Mouse (Mus musculus): ENCODE results near the gene Ugt2a2.
"Not testable (repeated sequence)": the region's sequence is repeated elsewhere in the genome, so short reads cannot be mapped to it uniquely, and the experiment has no call there.

Gene Ugt2a2

DNA sequence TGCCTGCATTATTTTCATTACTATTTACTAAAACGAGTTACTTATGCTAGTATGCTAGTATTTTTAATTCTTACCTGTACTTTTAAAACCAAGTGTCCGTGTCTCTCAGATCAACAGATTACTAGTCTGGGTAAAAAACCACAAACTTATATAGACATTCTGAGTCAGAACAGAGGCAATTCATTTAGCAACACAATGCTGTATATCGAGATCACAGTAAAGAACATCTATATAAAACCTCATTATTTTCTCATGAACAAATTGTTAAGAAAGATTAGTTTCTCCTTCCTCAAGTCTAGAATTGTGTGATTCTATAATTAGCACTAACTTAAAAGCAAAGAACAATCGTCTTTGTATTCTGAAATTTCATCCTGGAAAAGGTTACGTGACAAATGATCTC is at the start of gene Ugt2a2:
TSS of gene Ugt2a2 (minus strand) at position 101 of the 400 bp plus-strand sequence.
- no peak for DNase-seq (ENCODE audit: low read depth)

DNA sequence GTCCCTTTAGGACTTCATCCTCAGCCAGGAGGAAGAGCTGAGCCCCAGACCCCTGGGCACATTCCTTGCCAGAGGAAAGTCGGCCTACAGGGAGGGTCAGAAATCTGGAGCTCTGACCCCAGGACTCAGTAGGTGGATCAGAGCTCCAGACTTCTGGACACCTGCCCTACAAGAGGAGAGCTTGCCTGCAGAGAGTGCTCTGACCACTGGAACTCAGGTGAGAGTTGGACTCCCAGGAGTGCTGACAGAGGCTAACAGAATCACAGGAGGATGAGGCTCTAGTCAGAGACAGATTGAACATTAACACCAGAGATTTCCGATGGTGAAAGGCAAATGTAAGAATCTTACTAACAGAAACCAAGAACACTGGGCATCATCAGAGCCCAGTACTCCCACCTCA is 41.5 kb upstream of the Ugt2a2 start:
- not testable (repeated sequence) for DNase-seq (ENCODE audit: low read depth)

DNA sequence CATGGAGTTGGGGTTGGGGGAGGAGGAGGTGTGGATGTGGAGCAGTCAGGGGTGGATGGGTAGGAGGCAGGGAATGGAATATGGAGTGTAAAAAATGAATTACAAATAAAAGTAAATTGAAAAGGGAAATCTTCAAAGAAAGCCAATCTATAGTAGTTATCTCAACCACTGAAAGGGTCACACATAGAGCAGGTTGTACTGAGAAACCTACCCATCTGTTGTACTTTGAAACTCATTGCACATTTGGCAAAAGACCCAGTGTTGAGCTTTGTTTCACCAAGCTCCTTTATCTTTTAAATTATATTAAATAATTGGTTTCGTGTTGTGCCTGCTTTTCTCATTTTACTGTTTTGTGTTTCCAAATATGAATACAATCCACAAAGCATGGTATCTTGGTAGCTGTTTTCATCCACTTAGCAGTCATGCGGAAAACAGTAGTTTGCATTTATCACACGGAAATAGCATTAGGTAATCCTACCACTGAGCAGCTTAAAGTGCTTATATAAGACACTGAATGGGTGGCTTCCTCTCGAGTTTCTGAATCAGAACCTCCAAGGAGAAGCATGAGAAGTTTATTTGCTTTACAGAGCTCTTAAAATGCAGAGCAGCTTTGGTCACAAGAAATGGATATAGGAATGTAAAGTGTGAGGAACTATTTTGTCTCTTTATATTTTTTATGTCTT is 23.9 kb upstream of the Ugt2a2 start:
- DNase-seq (ENCODE audit: low read depth), result no peak

DNA sequence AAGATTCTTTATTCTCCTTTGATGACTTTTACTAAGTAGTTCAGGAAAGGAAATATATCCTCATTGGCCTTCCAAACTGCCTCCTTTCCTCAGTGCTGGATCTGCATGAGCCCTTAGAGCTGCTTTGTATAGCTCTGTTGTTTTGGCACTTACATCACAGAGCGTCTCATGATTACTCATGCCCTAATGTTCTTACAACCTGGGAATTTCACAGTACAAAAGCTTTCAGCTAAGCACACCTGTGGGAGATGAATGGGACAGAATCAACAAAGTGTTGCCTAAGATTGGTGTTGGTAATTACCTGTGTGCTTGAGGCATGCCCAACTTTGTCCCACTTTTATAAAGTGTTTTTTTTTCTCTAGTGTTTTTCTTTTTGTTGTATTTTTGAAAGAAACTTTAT is 20.6 kb upstream of the Ugt2a2 start:
- DNase-seq (ENCODE audit: low read depth), result no peak

DNA sequence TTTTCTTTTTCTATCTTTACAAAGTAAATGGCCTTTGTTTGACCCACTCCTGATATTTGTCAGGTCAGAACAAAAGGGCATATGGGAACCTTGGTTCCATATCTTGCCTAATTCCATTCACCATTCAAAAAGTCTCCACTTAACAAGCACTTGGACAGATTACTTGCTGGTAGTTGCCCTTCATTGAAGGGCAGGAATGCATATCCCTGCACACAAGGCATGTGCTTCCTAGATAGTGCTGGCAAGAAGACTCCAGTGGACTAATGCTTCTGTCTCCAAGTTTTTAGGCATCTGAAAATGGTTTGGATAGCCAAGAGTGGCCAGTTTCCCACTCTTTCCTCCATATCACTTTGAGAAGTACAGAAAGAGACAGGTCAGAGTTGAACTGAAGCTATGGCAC is 17.3 kb upstream of the Ugt2a2 start:
- no peak for DNase-seq (ENCODE audit: low read depth)

DNA sequence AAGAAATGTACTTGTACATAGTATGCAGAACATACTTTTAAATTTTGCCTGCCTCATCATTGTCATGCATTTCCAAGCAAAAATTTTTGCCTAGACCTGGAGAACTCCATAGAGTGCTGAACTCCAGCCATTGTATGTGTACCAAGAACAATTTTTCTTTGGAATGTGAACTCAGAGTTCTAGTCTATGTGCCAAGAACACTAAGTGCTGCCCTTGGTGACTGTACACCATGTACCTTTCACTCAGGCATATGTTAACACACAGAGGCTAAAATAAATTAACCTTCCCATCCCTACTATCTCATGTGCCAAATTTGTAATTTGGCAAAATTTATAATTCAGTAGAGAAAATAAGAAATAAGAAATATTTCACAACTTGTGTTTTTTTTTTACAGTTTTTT is 16.9 kb upstream of the Ugt2a2 start:
- DNase-seq (ENCODE audit: low read depth), result no peak

DNA sequence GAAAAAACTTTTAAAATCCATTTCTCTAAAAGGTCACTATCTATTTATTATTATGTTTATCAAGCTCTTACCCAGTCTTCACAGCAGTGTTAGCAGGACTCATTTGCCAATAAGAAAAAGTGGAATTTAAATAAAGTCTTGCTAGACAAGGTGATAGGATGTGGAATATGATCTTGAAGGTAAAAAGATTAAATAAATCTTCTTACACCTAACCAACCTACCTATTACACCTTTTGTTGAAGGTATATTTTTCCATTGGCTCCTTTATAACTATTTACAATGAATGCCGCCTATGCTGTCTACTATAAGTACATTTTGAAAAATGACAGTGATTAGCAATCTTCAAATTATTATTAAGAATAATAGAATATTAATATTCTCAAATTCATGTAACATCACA is 8.7 kb upstream of the Ugt2a2 start, which contains the start of gene Ugt2a1:
TSS of gene Ugt2a1 (minus strand) at position 101 of the 400 bp plus-strand sequence.
- no peak for DNase-seq (ENCODE audit: low read depth)

DNA sequence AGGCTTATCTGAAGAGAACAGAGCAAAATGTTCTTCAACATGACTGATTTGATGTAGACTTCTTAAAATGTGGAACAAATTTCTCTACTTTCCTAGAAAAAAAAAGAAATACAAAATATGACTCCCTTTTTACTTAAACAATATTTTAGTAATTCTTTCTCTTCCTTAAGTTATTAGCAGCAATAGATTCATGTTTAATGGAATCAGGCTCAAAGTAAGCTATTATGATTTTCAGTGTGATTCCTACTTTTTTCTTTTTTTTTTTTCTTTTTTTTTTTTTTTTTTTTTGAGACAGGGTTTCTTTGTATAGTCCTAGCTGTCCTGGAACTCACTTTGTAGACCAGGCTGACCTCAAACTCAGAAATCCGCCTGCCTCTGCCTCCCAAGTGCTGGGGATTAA is 4.6 kb upstream of the Ugt2a2 start, which contains the start of gene Gm43638:
TSS of gene Gm43638 (minus strand) at position 101 of the 400 bp plus-strand sequence.
- not testable (repeated sequence) for DNase-seq (ENCODE audit: low read depth)

DNA sequence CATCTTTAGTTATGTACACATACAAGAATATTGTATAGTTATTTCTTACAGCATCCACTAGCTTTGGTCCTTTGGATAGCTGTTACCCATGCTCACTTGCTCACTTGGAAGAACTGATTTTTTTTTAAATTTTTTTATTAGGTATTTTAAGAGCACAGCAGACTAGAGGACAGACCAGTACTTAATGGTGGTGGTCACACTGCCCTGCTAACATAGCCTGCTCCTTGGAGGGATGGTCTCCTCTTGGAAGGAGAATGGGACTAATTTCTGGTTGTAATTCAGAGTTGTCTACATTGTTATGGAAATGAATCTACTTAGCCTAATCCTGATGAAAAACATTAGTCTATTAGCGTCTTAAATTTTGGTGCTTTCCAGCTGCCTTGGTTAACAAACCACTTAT is 23.2 kb downstream of the Ugt2a2 start:
- no peak for DNase-seq (ENCODE audit: low read depth)

DNA sequence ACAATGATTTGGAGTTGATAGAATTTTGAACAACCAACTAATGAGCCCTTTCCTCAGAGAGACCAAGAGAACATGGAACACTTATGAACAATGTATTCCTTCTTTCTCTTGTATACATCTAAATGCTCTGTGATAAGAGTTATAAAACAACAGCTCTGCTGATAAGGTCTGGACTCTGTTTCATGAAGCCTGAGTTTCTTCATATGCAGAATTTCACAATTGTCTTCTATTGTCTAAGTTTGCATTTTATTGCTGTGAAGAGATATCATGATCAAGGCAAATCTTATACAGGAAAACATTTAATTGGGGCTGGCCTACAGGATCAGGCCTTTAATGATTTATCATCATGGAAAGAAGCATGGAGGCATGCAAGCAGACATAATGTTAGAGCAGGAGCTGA is 24.4 kb downstream of the Ugt2a2 start:
- DNase-seq (ENCODE audit: low read depth), result no peak

DNA sequence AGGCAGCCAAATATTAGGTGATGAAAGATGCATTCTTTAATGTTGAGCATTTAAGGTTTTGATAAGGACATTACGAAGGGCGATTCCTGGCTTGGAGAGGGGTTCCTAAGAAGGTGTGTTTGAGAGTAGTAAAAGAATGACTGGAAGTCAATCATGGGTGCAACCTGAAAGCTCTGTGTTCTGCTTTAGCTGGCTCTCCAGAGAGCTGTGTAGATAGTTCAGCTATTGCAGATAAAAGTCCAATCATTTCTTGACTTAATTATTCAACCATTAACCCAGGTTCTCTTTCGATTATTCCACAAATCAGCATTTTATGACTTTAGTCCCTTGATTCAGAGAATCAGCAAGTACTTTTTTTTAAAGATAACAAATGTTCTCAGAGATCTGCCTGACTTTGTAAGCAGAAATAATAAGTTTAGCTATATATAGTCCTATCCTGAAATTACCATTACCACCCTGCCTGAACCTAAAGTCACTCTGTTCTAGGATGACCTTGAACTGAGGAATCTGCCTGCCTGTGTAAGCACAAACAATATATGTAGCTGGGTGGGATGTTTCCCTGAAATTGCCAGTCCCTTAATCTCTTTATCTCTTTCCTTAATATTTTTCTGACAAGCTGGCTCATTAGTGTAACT is 25.7 kb downstream of the Ugt2a2 start:
- DNase-seq (ENCODE audit: low read depth), result no peak

DNA sequence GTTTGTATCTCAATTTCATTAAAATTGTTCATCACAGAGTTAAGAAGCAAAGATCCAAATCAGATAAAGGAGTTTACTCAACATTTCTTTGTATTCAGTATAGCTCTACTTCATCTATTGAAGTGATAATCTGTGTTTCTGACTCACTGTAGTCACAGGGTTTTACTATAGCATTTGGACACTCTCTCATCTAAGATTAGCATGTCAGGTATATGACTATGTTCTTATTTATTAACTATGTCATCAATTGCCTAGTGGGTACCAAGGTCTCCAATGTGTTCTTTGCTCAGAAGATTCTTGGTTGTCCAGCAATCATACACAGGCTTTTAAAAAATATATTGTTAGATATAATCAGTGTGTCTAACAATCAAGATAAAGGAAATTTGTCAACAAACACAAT is 26.5 kb downstream of the Ugt2a2 start:
- no peak for DNase-seq (ENCODE audit: low read depth)

DNA sequence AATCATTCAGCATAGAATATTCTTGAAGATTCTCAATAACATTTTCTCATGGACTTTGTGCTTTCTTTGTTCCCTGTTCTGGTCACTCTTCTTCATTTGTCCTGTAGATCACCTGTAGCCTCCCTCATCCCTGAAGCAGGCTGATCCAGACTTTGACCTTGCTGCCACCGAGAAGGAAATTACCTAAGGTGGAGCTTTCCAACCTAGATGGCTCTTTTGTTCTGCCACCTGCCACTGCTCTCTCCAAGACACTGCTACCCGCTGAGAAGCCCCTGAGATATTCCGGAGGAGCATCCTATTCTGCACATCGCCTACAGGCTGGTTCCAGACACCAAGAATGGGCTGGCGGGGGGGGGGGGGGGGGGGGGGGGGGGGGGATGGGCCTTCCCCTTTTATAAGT is 29.5 kb downstream of the Ugt2a2 start:
- not testable (repeated sequence) for DNase-seq (ENCODE audit: low read depth)

DNA sequence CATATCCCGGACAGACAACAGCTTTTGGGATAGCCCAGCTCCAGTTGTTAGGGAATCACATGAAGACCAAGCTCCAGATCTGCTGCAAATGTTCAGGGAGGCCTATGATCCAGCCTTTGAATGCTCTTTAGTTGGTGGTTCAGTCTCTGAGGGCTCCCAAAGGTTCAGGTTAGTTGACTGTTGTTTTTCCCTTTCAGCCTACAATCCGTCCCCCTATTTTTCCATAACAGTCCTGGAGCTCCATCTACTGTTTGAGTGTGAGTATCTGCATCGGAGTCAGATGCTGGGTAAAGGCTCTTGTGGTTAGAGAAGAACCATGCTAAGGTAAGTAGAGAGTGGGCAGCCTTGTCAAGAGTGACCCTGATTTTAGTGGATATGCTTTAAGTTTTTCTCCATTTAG is 45.8 kb downstream of the Ugt2a2 start:
- DNase-seq (ENCODE audit: low read depth), result no peak

DNA sequence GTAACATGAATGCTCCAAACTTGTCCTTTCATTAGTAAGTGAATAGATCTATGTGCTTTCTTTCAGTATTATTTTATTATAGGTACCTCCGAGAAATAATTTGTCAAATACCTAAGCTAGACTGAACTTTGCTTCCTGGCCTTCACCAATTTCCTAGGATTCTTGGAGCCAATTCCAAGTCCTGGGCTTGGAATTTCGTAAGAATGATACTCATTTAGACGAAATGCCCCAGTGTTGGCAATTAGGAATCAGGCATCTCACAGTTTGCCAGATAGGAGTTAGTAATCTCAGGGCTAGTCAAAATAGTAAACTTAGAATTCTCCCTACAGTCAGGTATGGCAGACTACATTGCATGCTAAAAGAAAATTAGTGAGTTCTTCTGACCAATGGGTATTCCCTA is 56.4 kb downstream of the Ugt2a2 start:
- DNase-seq (ENCODE audit: low read depth), result no peak

DNA sequence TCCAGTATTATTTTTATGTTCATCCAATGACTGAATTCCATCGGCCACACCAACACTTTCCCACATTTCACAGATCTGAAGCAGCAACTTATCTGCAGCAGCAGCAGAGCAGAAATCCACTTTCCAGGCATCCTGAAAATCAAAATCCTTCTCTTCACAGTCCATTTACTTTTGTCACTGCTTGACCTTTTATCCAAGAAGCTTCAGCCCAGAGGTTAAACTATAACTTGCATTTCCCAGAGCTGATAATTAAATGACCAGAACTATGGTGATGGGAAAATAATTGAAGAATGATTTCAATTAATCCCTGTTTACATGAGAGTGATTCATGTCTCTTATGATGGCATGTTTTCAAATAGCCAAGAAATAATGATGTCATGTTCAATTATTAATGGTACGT is 58.0 kb downstream of the Ugt2a2 start, which contains the start of gene Ugt2b38:
TSS of gene Ugt2b38 (minus strand) at position 163 of the 400 bp plus-strand sequence.
- not testable (repeated sequence) for DNase-seq (ENCODE audit: low read depth)
